Mouse (Mus musculus) lung, postnatal 25 days (tissue): Measurements from ENCODE around the gene Uts2.
A peak's percentile ranks its signal among the peaks of the same experiment; 100 is the strongest.
"Not testable (repeated sequence)": the region's sequence is repeated elsewhere in the genome, so short reads cannot be mapped to it uniquely, and the experiment has no call there.

ENCODE experiments used
- DNase-seq: peaks from one replicate; pipeline ENCODE4 v3.0.0; 2022; ENCODE audit warnings: low spot score

Gene Uts2

GRCm38 (mm10) chr4:151015946-151016345, 19.0 kb downstream of the Uts2 start:
- DNase-seq = no peak

GRCm38 (mm10) chr4:151017356-151017755, 20.5 kb downstream of the Uts2 start:
- not testable (repeated sequence) for DNase-seq

- DNase-seq = no peak
These were observed 27.3 kb downstream of the Uts2 start for GRCm38 (mm10) chr4:151024152-151024551.

GRCm38 (mm10) chr4:151027001-151027400, 30.1 kb downstream of the Uts2 start:
- peak; percentile 15 for DNase-seq

- DNase-seq = no peak
These were observed 39.6 kb downstream of the Uts2 start for GRCm38 (mm10) chr4:151036521-151036920.

- no peak for DNase-seq
These were observed 40.9 kb downstream of the Uts2 start for GRCm38 (mm10) chr4:151037800-151038199.

GRCm38 (mm10) chr4:151041506-151041905, 44.6 kb downstream of the Uts2 start:
- no peak for DNase-seq

- peak; percentile 80 for DNase-seq
These were observed 46.4 kb downstream of the Uts2 start for GRCm38 (mm10) chr4:151043281-151043680.

GRCm38 (mm10) chr4:151044037-151044943, 47.4 kb downstream of the Uts2 start, which contains the start of gene Per3:
TSS of gene Per3 (minus strand) at chr4:151044665.
- peak; percentile 97 for DNase-seq

- DNase-seq = peak; percentile 16
These were observed 48.2 kb downstream of the Uts2 start for GRCm38 (mm10) chr4:151044944-151045570.

- DNase-seq = no peak
These were observed 49.6 kb downstream of the Uts2 start for GRCm38 (mm10) chr4:151046524-151046923.

GRCm38 (mm10) chr4:151051162-151051561, 54.3 kb downstream of the Uts2 start:
- DNase-seq = no peak
